Mouse (Mus musculus) hindbrain, embryonic 16.5 days (tissue): ENCODE data around the gene Syf2. TPM values are rescaled to one million over a fixed set of nuclear protein-coding genes. Genes with fewer than 3 reads are reported as not detected.
A peak's percentile ranks its signal among the peaks of the same experiment; 100 is the strongest.

ENCODE experiments used
- ATAC-seq: fragments of 200-750 bp; cut with Nextera tagmentation; 2 replicates; pipeline ENCODE4 v1.8.0; 2017; ENCODE audit warnings: moderate TSS enrichment, moderate library complexity
- H3K27ac ChIP-seq: fragments of 300-500 bp; sonication (generic); 2 replicates; pipeline ENCODE4 v1.5.1; 2014; ENCODE audit warnings: low read depth, mild to moderate bottlenecking, control low read depth, low read length, moderate library complexity
- H3K27me3 ChIP-seq: fragments of 300-500 bp; sonication (generic); replicated peaks from 2 replicates; pipeline ENCODE4 v1.6.1; 2014; ENCODE audit warnings: low read length; ENCODE audit not compliant: control insufficient read depth, insufficient read depth
- H3K36me3 ChIP-seq: fragments of 300-500 bp; sonication (generic); 2 replicates; pipeline ENCODE4 v1.6.1; 2014; ENCODE audit warnings: mild to moderate bottlenecking, low read length, moderate library complexity, mixed read lengths; ENCODE audit not compliant: control insufficient read depth, insufficient read depth
- H3K4me1 ChIP-seq: fragments of 300-500 bp; sonication (generic); 2 replicates; pipeline ENCODE4 v1.6.1; 2014; ENCODE audit warnings: low read depth, low read length; ENCODE audit not compliant: control insufficient read depth, insufficient read depth
- H3K4me2 ChIP-seq: fragments of 300-500 bp; sonication (generic); 2 replicates; pipeline ENCODE4 v1.6.1; 2014; ENCODE audit warnings: mild to moderate bottlenecking, low read length, control low read depth, moderate library complexity
- H3K4me3 ChIP-seq: fragments of 300-500 bp; sonication (generic); 2 replicates; pipeline ENCODE4 v1.5.1; 2014; ENCODE audit warnings: mild to moderate bottlenecking, low read length, control low read depth, moderate library complexity
- H3K9ac ChIP-seq: fragments of 300-500 bp; sonication (generic); 2 replicates; pipeline ENCODE4 v1.6.1; 2014; ENCODE audit warnings: low read depth, mild to moderate bottlenecking, control low read depth, low read length, moderate library complexity
- H3K9me3 ChIP-seq: fragments of 300-500 bp; sonication (generic); 2 replicates; pipeline ENCODE4 v1.6.1; 2014; ENCODE audit warnings: mild to moderate bottlenecking, low read length, moderate library complexity; ENCODE audit not compliant: control insufficient read depth
- WGBS: fragments of 180-500 bp; shearing (Covaris S2); extraction: QIAGEN DNeasy Blood & Tissue Kit; methylation state at CpG from one replicate; pipeline ENCODE4 v1.1.7; 2014; 5-methylcytosine and 5-hydroxymethylcytosine counted together
- polyA plus RNA-seq: library from polyadenylated mRNA; unstranded; fragments of >200 nt; fragmentation: Nextera tagmentation; extraction: Ambion mirVana; gene quantifications from 2 replicates; pipeline ENCODE4 v1.2.1, GENCODE M21; 2015

The Syf2 gene
- polyA plus RNA-seq, 1 experiment from 2014 or later: 53.8 TPM

GRCm38 (mm10) chr4:134921703-134922102, 9.0 kb upstream of the Syf2 start:
- Histone ChIP-seq H3K4me2 (no peak overlapping the region), H3K27ac (no peak overlapping the region), H3K4me3 (no peak overlapping the region), H3K36me3 (peaks cover 10% of the 10 kb centered on the region), H3K27me3 (no peaks in the 10 kb centered on the region), H3K9ac (no peak overlapping the region), H3K4me1 (peaks cover 17% of the 10 kb centered on the region), H3K9me3 (no peaks in the 10 kb centered on the region)
- WGBS: 95% methylated on average over 4 of the region's 4 CpGs
- ATAC-seq: no peak

- peak overlapping the region; percentile 69 for H3K4me2 ChIP-seq
- H3K4me3 ChIP-seq: peak overlapping the region; percentile 99
- H3K36me3 ChIP-seq: peaks cover 13% of the 10 kb centered on the region
- peaks cover 17% of the 10 kb centered on the region for H3K4me1 ChIP-seq
- H3K9ac ChIP-seq: peak overlapping the region; percentile 74
- peak overlapping the region; percentile 95 for H3K27ac ChIP-seq
- H3K9me3 ChIP-seq: no peaks in the 10 kb centered on the region
- H3K27me3 ChIP-seq: no peaks in the 10 kb centered on the region
- ATAC-seq: no peak
- 57% methylated on average over 10 of the region's 10 CpGs for WGBS
Observed at GRCm38 (mm10) chr4:134922111-134922924, 8.4 kb upstream of the Syf2 start.

GRCm38 (mm10) chr4:134922925-134923244, 7.8 kb upstream of the Syf2 start:
- no peaks in the 10 kb centered on the region for H3K27me3 ChIP-seq
- WGBS: 1% methylated on average over 13 of the region's 13 CpGs
- peak overlapping the region; percentile 74 for H3K9ac ChIP-seq
- peak overlapping the region; percentile 69 for H3K4me2 ChIP-seq
- peak; percentile 50; the same call in 1 of the 2 replicates for ATAC-seq
- peak overlapping the region; percentile 99 for H3K4me3 ChIP-seq
- no peaks in the 10 kb centered on the region for H3K9me3 ChIP-seq
- peaks cover 17% of the 10 kb centered on the region for H3K4me1 ChIP-seq
- peak overlapping the region; percentile 95 for H3K27ac ChIP-seq
- H3K36me3 ChIP-seq: peaks cover 16% of the 10 kb centered on the region

- Histone ChIP-seq H3K4me1 (peaks cover 17% of the 10 kb centered on the region), H3K4me3 (peak within 1 kb of the TSS; percentile 99), H3K9ac (peak within 1 kb of the TSS; percentile 94), H3K36me3 (peaks cover 20% of the 10 kb centered on the region), H3K4me2 (peak within 1 kb of the TSS; percentile 97), H3K27ac (peak within 1 kb of the TSS; percentile 97), H3K27me3 (no peaks in the 10 kb centered on the region), H3K9me3 (no peaks in the 10 kb centered on the region)
- peak; percentile 97 for ATAC-seq
- WGBS: under 1% methylated on average over 60 of the region's 64 CpGs
Observed at GRCm38 (mm10) chr4:134923258-134924018, 7.3 kb upstream of the Syf2 start, which contains the start of gene Rsrp1. Rsrp1 (plus strand) TSS chr4:134923592.

- peak; percentile 22 for ATAC-seq
- WGBS: under 1% methylated on average over 73 of the region's 75 CpGs
- Histone ChIP-seq H3K36me3 (peaks cover 23% of the 10 kb centered on the region), H3K9ac (peak overlapping the region; percentile 94), H3K4me2 (peak overlapping the region; percentile 97), H3K9me3 (no peaks in the 10 kb centered on the region), H3K4me3 (peak overlapping the region; percentile 99), H3K27ac (peak overlapping the region; percentile 97), H3K4me1 (peaks cover 17% of the 10 kb centered on the region), H3K27me3 (no peaks in the 10 kb centered on the region)
Observed at GRCm38 (mm10) chr4:134924019-134924741, 6.5 kb upstream of the Syf2 start.

GRCm38 (mm10) chr4:134925206-134925605, 5.5 kb upstream of the Syf2 start:
- Histone ChIP-seq H3K9me3 (no peaks in the 10 kb centered on the region), H3K9ac (0 out of 2 replicates have a peak overlapping the region, but pooled peaks have one; percentile 5), H3K4me3 (peak overlapping the region; percentile 10), H3K36me3 (peaks cover 23% of the 10 kb centered on the region), H3K4me2 (peak overlapping the region; percentile 97), H3K27me3 (no peaks in the 10 kb centered on the region), H3K27ac (no peak overlapping the region), H3K4me1 (peaks cover 18% of the 10 kb centered on the region)
- WGBS: 74% methylated on average over 8 of the region's 8 CpGs
- no peak for ATAC-seq

- H3K27ac ChIP-seq: no peak overlapping the region
- peaks cover 23% of the 10 kb centered on the region for H3K36me3 ChIP-seq
- 71% methylated on average over 5 of the region's 5 CpGs for whole genome bisulfite sequencing
- H3K4me1 ChIP-seq: peaks cover 27% of the 10 kb centered on the region
- H3K4me3 ChIP-seq: no peak overlapping the region
- no peak overlapping the region for H3K4me2 ChIP-seq
- H3K9ac ChIP-seq: no peak overlapping the region
- no peaks in the 10 kb centered on the region for H3K27me3 ChIP-seq
- H3K9me3 ChIP-seq: no peaks in the 10 kb centered on the region
- ATAC-seq: no peak
Observed at GRCm38 (mm10) chr4:134927815-134928463, 2.8 kb upstream of the Syf2 start.

- WGBS: 91% methylated on average over 1 of the region's 1 CpGs
- Histone ChIP-seq H3K27me3 (no peaks in the 10 kb centered on the region), H3K4me2 (no peak overlapping the region), H3K4me1 (peaks cover 27% of the 10 kb centered on the region), H3K36me3 (peaks cover 23% of the 10 kb centered on the region), H3K9ac (no peak overlapping the region), H3K27ac (no peak overlapping the region), H3K4me3 (no peak overlapping the region), H3K9me3 (no peaks in the 10 kb centered on the region)
- no peak for ATAC-seq
Observed at GRCm38 (mm10) chr4:134928464-134928836, 2.2 kb upstream of the Syf2 start.
